Mouse (Mus musculus) urinary bladder, postnatal 14 days (tissue): ENCODE measurements around the gene Fnbp1l.

Experiments
- DNase-seq: peaks from one replicate; pipeline ENCODE4 v3.0.0; 2021; ENCODE audit warnings: low spot score

Gene Fnbp1l

GRCm38 (mm10) chr3:122618991-122619930, at the start of gene Fnbp1l:
Gene Fnbp1l (minus strand): TSS chr3:122619715.
- DNase-seq = peak; percentile 80

GRCm38 (mm10) chr3:122660795-122661194, 41.3 kb upstream of the Fnbp1l start:
- DNase-seq = no peak

- DNase-seq = no peak
Observed at GRCm38 (mm10) chr3:122659261-122659917, 39.9 kb upstream of the Fnbp1l start.

- DNase-seq = no peak
Observed at GRCm38 (mm10) chr3:122647195-122647837, 27.8 kb upstream of the Fnbp1l start.

GRCm38 (mm10) chr3:122640286-122640685, 20.8 kb upstream of the Fnbp1l start:
- no peak for DNase-seq

GRCm38 (mm10) chr3:122639197-122639475, 19.6 kb upstream of the Fnbp1l start:
- no peak for DNase-seq

- DNase-seq = peak; percentile 95
Observed at GRCm38 (mm10) chr3:122638329-122639196, 19.0 kb upstream of the Fnbp1l start.

GRCm38 (mm10) chr3:122637280-122637679, 17.8 kb upstream of the Fnbp1l start:
- DNase-seq = no peak

- no peak for DNase-seq
Observed at GRCm38 (mm10) chr3:122635246-122635645, 15.7 kb upstream of the Fnbp1l start.

GRCm38 (mm10) chr3:122629580-122629979, 10.1 kb upstream of the Fnbp1l start:
- no peak for DNase-seq

- DNase-seq = no peak
Observed at GRCm38 (mm10) chr3:122628956-122629355, 9.4 kb upstream of the Fnbp1l start.

- DNase-seq = no peak
Observed at GRCm38 (mm10) chr3:122628546-122628945, 9.0 kb upstream of the Fnbp1l start.

GRCm38 (mm10) chr3:122627846-122628245, 8.3 kb upstream of the Fnbp1l start:
- no peak for DNase-seq

GRCm38 (mm10) chr3:122624591-122624990, 5.1 kb upstream of the Fnbp1l start:
- peak; percentile 54 for DNase-seq

GRCm38 (mm10) chr3:122620285-122620931, 893 bp upstream of the Fnbp1l start:
- DNase-seq = peak; percentile 70

- peak; percentile 33 for DNase-seq
Observed at GRCm38 (mm10) chr3:122619931-122620284, 393 bp upstream of the Fnbp1l start.

GRCm38 (mm10) chr3:122618402-122618801, 1.1 kb downstream of the Fnbp1l start:
- DNase-seq = peak; percentile 62

GRCm38 (mm10) chr3:122617613-122618340, 1.7 kb downstream of the Fnbp1l start:
- no peak for DNase-seq

- no peak for DNase-seq
Observed at GRCm38 (mm10) chr3:122612537-122612936, 7.0 kb downstream of the Fnbp1l start.

- DNase-seq = no peak
Observed at GRCm38 (mm10) chr3:122611761-122612160, 7.8 kb downstream of the Fnbp1l start.
